Mouse (Mus musculus): ENCODE data around the gene Tfb2m.
A peak's percentile ranks its signal among the peaks of the same experiment; 100 is the strongest.

Tfb2m gene

DNA sequence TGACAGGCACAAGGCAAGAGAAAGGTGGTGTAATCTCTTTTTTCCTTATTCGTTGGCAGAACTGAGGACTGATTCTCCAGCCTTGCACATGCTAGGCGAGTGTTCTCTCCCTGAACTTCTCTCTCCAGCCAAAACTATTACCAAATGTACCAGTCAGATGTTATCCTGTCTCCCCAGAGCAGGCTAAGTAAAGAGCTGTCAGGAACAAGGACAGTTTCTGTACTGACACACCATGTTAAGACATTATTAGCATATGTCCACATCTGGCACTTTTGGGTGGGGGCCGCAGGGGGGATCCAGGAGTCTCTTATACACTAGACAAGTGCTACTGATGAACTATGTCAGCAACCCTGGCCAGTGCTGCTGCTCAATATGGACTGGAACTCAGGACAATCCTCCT lies 10.9 kb upstream of the Tfb2m start:
- no peak for DNase-seq (ENCODE audit: low spot score)

DNA sequence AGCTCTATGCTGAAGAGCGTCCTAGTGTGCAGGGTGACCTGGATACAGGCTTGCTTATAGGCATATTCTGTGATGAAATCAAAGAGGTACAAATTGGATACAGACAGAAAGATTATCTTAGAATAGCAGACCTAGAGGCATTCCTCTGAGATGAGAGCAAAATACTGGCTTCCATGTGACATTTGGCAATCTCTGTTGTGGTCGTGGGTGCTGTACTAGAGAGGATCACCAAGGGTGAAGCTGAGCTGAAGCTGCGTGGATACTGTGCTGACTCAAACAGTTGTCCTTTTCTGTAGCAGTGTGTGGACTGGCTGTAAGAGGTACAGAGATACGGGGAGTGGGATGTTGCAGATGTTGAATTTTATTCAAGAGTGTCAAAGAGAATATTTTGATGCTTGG lies 7.9 kb upstream of the Tfb2m start:
- DNase-seq (ENCODE audit: low spot score), result no peak

DNA sequence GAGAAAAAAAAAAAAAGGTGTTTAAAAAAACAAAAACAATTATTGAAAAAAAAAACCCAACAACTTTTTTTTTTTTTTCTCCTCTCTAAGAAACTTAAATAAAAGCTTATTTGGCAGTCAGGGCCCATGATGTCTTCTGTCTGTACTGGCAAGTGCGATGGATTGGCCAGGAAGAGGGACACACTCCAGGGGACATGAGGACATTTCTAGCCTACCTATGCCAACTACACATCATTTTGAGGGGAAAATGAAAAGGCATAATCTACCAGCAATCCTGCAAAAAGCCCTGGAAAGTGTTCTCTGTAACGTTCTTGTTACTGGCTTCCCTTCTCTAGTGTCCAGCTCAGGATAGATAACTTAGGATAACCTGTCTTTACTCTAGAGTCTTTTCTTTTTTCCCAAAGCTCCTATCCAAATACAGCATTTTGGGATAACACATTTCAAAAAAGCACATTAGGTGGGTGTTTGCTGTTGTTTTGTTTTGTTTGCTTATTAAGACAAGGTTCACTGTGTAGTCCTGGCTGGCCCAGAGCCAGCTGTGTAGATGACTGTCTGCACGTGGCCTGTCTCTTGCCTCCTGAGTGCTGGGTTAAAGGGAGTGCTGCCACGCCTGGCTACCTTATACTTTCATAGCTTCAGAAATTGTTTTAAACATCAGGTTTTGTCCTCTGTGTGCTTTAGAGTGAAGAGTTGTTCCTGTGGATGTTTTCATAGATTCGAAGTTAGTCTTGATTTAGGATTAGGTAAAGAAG lies 7.3 kb upstream of the Tfb2m start:
- no peak for DNase-seq (ENCODE audit: low spot score)

DNA sequence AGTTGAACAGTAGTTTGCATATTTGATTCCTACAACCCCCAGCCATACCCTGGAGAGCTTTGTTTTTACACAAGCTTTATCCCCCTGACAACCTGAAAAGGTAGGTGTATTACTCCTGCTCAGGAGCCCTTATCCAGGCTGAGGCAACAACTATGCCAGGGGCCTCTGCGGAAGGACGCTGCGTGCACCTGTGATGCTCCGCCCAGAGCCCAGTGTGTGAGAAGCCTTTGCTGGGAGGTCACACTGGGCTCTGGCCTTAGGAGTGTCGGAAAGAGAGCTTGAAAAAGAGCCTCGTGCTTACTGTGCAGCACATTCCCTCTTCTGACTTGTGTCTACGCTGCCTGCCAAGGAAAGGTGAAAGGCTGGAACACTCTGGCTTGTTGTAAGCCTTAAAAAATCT lies 6.7 kb upstream of the Tfb2m start:
- DNase-seq (ENCODE audit: low spot score), result no peak

DNA sequence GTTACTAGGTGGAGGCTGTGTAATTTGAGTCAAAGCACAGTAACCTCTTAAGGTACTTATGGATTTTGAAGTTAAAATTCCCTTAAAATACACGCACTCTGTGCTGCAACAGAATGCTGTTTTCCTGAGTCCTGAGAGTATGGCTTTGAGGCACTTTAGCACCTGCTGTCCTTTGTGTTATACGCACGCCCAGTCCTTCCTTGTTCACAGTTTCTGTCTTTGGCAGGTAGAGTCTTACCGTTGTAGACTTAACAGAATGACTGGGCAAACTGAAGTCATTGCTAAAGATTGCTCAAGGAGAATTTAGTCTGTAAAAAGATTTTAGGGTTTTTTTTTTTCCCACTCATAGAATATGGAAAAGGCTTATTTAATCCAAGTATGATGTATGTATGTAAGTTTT lies 5.9 kb upstream of the Tfb2m start:
- DNase-seq (ENCODE audit: low spot score), result no peak

DNA sequence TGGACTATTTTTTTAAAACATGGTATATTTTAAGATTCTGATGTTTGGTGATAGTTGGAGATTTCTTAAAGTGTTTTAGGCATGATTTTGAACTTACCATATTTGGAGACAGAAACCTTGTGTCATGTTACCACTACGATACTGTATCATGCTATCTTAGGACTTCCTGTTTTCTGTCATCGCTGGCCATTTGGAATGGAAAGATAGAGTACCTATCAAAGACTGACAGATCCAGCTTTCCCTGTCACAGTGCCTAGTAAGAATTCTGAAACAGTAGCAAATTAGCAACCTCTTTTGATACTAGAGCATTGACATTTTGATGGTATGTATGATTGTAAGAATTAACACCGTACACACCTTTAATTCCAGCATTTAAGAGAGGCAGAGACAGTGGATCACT lies 5.3 kb upstream of the Tfb2m start:
- no peak for DNase-seq (ENCODE audit: low spot score)

DNA sequence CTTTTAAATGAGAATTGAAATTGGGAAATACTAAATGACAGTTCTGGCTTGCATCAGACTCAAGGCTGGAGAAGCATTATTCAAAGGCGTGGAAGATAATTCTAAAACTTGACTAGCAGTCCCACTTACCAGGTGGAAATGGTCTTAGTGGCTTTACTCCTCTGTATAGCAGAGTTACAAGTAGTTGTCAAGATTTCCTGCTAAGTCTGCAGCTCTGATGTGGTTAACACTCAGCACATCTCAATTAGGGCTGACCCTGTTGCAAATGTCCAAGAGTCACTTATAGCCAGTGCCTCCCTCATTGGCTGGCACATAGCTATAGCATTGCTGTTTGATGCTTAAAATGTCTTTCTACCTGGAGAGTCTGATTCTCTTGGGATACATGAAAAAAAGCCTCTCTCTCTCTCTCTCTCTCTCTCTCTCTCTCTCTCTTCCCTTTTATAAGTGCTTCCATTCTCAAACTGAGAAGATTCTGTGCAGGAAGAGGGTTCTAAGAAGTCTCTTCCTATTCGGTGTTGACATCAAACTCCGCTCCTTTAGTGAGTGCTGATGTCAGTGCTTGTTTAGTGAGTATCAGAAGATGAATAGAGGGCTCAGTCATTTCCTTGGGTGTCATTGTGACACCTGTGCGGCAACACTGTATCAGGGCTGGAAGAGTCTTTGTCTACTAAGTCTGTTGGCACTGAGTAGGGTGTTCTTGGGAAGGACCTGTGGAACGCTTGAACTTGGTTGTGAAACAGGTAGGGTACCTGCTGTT lies 3.1 kb upstream of the Tfb2m start:
- DNase-seq (ENCODE audit: low spot score), result no peak

DNA sequence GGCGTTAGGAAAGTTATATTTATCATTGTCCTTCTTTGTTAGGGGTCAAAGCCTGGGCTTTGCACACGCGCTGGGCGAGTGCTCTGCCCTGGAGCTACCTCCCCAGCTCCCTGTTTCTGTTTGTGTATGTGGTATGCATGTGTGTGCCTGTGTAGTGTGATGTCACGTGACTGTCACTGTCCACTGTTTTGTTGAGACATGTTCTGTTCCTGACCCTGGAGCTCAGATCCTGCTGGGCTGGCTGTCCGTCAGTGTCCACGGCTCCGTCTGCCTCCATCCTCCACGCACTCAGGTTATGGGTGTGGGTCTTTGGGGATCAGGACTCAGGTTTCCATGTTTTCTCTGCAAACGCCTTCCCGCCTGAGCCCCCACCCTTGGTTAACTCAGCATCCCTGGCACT lies 2.2 kb upstream of the Tfb2m start:
- DNase-seq (ENCODE audit: low spot score), result no peak

DNA sequence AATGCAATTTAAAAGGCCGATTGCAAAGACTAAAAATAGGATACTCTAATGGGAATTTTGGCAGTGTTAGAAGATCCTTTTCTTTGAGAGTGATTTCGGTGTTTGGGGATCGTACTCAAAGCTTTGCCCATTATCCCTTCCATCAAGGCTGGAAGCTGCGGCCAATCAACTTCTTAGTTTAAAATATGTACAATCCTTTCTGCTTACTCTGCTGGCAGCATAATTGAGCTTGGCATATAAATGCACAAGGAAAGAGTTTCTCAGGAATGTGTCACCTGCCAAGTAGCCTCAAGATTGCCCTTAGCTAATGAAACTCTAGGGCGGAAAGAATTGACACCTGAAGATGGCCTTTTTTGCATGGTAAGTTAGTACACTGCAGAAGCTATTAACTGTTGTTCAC lies 1.1 kb upstream of the Tfb2m start:
- no peak for DNase-seq (ENCODE audit: low spot score)

DNA sequence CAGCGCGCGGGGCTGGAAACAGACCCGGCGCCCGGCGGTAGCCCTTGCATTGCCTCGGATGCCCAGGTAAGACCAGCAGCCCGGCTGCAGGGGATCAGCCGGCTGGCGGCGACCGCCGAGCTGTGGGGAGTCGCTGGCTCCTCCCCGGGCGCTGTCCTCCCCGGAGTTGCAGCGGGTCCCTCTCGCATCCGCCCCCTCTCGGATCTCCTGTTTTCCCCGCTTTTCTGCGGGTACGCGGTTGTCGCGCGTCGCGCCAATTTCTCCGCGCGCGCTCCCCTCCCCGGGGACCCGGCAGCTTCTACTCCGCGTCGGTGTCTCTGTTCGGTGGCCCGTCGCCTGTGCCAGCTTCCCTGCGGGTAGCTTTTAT lies 467 bp upstream of the Tfb2m start:
- no peak for DNase-seq (ENCODE audit: low spot score)

DNA sequence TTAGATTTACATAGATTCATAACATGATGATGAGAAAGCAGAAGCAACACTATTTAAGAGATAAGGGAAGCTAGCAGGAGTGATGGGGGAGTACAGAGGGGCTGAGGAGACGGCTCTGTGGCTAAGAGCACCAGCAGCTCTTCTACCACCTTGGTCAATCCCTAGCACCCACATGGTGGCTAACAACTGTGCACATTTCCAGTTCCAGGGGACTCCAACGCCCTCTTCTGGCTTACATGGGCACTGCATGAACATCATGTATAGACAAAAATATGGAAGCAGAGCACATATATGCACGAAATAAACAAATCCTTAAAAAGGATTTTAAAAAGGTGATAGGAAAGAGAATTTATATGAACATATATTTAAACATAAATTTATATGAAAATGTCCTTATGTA lies 4.6 kb downstream of the Tfb2m start:
- no peak for DNase-seq (ENCODE audit: low spot score)

DNA sequence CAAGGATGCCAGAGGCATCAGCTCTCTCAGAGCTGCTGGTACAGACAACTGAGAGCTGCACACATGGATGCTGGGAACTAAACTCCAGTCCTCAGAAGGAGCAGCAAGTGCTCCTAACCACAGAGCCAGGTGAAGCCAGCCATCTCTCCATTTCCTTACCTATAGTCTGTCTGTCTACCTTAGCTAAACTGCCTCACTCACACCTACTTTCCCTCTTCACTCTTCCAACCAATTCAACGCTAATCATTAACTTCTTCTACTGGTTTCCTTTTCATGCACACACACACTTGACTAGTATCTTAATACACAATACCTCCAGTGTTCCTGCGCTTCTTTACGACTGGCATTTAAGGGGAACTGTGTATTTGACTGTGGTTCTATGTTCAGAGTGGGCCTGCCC lies 6.2 kb downstream of the Tfb2m start:
- DNase-seq (ENCODE audit: low spot score), result no peak

DNA sequence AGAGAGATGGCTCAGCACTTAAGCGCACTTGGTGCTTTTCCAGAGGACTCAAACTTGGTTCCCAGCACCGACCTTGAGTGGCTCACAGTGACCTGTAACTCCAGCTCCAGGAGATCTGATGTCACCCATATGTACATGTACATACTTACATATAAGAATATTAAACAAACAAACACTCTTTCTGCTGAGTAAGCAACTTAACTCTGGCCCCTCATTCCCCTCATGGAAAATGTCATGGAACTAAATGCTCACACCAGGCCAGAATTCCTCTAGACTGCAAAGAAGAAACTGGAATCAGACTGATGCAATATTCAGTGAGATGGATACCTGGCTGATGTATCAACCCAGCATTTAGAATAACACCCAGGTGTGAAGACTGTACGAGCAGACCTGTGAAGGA lies 7.0 kb downstream of the Tfb2m start:
- DNase-seq (ENCODE audit: low spot score), result no peak

DNA sequence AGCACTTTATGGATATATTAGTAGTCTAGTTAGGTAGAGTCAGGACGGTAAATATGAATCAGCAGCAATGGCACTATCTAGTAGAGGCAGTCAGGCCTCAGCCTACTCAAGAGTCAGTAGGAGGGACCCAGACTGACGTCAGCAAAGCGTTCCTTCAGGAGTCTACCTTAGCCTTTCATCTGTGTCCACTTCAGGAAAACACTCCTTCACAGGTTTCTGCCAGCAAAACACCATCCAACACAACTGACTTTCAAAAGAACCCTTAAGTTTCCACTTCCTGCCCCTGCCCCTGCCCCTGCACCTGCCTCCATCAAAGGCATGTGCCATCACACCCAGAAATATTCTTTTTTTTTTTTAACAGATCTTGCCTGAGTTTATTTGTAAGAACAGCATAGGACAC lies 26.2 kb downstream of the Tfb2m start:
- DNase-seq (ENCODE audit: low spot score), result no peak

DNA sequence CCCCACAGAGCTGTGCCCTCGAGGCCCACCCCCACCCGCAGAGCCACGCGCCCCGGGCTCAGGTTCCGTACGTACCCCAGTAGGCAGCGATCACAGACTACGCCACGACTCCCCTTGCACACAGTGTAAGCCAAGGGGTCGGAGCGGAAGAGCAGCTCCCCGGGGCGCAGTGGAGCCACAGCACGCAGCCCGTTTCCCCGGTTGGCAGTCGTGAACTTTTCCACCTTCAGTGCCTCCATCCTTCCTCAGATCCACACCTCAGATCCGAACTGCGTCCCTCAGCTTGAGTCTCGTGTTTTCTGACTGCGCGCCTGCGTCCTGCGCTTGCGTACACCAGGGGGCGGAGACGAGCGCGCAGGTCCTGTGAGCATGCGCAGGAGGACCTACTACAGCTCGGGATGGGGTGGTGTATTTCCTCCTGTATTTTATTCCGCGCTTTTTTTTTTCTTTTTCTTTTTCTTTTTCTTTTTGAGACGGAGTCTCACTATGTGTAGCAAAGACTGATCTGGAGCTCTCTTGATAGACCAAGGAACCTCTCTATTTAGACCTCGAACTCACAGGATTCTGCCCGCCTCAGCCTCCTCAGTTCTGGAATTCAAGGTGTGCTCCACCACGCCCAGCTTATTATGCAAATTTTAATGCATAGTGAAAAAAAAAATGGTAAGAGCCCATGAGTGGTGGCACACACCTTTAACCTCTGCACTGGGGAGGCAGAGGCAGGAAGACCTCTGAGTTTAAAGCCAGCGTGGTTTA lies 28.2 kb downstream of the Tfb2m start, which contains the start of gene Smyd3:
Smyd3 (minus strand) TSS at position 329 of the 753 bp plus-strand sequence.
- DNase-seq (ENCODE audit: low spot score), result peak; percentile 55

DNA sequence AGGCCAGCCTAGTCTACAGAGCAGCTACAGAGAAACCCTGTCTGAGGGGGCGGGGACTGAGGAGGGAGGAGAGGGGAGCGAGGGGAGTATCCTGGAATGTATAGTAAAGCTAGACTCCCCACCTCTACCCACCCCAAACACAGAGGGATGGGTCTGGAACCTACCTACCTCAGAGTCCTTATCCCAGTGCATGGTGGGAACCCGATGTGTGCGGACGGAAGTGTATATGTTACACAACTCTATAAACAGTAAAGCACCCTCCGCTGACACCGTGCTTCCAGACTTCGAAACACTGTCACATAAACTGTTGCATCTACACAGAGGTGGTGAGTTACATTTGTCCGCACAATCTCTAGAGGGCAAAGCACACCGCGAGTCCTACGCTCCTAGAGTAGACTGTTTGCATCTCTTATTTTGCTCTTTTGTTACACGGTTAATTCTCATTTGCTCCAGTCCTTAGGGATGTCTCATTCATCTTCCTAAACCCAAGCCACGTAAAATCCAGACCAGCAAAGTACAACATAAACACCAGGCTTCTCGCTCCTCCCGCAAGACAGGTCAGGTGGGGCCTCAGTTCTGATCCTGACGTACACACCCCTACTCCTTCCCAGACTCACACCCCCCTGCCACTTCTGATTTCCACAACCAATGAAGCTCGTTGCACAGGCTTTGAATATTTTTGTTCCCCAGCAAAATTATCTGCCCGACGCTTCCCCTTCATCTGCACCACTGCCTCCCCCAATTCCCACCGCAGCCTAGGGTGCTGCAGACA lies 28.9 kb downstream of the Tfb2m start:
- no peak for DNase-seq (ENCODE audit: low spot score)

DNA sequence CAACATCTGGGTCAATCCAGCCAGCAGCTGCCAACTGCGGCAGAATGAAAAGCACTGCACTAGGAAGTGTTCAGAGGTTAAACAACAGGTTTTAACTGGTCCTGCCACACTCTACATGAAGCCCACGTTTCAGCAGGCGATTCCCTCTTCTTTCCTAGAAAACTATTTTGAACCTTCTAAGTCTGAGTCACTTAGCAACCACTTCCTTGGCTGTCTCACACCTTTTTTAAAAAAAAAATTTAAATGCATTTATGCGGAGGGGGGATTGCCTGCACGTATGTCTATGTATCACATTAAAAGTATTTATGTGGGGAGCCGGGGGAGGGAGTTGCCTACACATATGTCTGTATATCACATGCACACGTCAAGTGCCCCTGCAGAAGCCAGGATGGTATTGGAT lies 34.2 kb downstream of the Tfb2m start:
- no peak for DNase-seq (ENCODE audit: low spot score)

DNA sequence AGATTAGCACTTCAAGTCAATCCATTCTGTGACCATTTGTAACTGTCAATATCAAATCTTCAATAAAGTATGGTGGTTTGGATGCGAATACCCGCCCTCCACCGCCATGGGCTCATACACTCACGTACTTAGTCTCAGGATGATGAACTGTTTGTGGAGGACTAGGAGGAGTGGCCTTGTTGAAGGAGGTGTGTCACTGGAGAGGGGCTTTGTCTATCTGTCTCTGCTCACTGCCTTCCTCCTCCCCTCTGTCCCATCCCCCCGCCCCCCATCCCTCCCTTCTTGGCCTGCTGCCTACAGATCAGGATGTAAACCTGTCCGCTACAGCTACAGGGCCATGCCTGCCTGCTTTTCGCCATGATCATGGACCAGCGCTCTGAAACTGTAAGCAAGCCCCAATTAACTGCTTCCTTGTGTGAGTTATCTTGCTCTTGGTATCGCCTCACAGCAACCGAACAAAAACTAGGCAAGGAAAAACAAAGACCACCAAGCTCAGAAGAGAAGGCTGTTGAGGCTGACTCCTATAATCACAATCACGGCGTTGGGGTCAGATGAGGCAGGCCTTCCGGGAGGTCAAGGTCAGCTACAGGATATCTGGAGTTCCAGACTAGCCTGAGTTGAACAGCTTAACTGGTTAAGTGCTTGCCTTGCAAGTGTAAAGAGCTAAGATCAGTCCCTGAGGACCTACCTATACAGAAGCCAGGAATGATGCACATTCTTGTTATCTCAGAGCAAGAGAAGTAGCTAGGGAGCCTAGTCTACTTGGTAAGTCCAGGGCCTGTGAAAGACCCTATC lies 35.3 kb downstream of the Tfb2m start:
- no peak for DNase-seq (ENCODE audit: low spot score)

DNA sequence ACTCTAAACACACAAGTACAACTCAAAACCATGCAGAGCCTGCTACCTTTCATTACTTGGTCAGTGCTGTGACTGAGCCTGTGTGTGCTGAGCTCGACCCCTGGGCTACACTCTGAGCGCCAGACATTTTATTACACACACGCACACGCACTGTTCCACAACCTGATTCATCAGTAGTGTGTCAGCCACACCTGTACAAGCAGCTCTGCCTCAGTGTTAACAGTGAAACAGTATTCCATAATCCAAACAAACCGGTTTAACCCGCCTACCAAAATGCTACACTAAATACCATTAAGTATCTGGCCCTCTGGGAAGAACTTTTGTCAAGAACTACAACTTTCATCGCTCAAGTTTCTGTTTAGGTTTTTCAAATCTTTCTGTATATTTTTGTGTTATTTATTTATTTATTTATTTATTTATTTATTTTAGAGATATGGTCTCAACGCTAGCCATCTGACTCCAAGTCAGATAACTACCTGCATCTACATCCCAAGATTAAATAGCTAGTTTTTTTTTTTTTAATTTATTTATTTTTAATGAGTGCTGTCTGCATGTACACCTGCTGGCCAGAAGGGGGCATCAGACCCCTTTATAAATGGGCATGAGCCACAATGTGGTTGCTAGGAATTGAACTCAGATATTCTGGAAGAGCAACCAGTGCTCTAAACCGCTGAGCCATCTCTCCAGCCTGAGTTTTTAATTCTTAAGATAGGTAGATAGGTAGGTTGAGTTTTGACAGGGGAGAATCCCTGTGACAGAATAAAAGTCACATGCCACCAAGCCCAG lies 39.3 kb downstream of the Tfb2m start:
- DNase-seq (ENCODE audit: low spot score), result no peak

DNA sequence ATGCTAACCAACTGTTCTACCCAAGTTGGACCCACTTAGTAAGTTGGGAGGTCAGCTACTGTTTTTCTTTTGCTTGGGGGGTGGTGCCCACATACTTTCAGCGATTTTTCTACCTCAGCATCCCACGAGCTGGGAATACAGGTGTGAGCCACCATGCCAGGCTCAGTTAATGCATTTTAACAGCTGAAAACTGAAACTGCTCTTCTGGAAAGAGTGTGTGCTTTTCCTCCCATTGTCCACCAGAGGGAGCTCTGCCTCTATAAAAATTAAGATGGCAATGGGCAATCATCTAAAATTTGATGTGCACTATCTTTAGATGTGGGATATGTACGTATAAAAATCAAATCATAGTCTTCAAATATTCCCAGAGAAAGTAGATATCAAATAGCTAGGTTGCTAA lies 43.5 kb downstream of the Tfb2m start:
- DNase-seq (ENCODE audit: low spot score), result no peak

DNA sequence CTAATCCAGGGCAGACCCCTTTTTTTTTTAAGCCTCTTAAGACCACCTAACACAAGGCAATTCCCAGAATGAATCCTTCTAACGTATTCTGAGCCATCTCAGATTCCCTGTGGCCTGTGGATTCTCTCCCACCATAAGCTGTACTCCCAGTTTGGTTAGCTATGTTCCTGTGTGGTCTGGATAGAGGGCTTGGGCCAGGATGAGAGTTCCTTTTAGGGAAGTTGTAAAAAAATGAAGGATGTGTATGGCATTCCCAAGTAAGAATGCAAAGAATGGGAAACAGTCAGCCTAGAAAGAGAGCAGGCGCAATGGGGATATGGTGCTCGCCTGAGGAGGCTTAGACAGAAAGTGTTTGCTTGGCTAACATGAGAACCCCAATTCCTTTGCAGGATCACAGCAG lies 46.8 kb downstream of the Tfb2m start:
- DNase-seq (ENCODE audit: low spot score), result no peak

Data from ovary, postnatal 10 days (tissue).